Mouse (Mus musculus): Measurements from ENCODE around the gene Tmem88. TPM values are rescaled to one million over a fixed set of nuclear protein-coding genes. Genes with fewer than 3 reads are reported as not detected.

The Tmem88 gene
- total RNA-seq, 1 experiment: 23.9 TPM

DNA sequence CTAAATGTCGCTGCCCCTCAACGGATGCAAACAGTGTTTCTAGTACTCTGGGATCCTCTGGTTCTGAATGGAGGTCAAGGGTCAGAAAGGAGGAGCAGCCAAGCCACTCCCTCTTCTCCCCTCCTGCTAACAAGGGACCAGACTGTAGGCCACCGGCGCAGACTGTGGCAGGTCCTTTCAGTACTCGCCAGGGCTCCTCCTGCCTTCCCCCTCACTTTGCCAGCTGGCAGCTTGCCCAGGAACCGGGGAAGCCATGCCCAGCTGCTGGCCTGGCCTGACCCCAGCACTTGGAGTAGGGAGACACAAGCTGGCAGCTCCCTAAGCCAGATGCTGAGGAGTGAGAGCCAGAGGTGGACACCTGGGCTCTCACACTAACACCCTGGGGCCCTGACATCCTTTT lies 33.1 kb downstream of the Tmem88 start:
- no peak for TF ChIP-seq HCFC1 (IDR thresholded peaks at IDR 0.05; ENCODE audit: borderline replicate concordance, insufficient read depth, low read length)
- no peak for TF ChIP-seq MAFK (IDR thresholded peaks at IDR 0.05; ENCODE audit: insufficient read depth, low read depth, low read length)
- TF ChIP-seq CHD2 (IDR thresholded peaks at IDR 0.05; ENCODE audit: low read depth, low read length): no peak
- TF ChIP-seq ZC3H11A (IDR thresholded peaks at IDR 0.05; ENCODE audit: borderline replicate concordance, low read depth, low read length): no peak
- Histone ChIP-seq H3K36me3 (ENCODE audit: control insufficient read depth, insufficient read depth, low read length, poor library complexity, severe bottlenecking) (no peaks in the 10 kb centered on the region; the same call in 1 of the 2 replicates), H3K9ac (ENCODE audit: insufficient read depth, low read depth, low read length, poor library complexity, severe bottlenecking) (no peak overlapping the region), H3K4me1 (ENCODE audit: control insufficient read depth in 2 of 2, insufficient read depth in 2 of 2, low read length in 2 of 2, poor library complexity in 1 of 2) (peaks cover 0 to 17% of the 10 kb centered on the region in 2 experiments; a peak in 2 of 4 replicates), H3K4me3 (ENCODE audit: insufficient read depth in 1 of 2, low read depth in 1 of 2, low read length in 2 of 2, poor library complexity in 1 of 2, severe bottlenecking in 1 of 2) (no peak overlapping the region), H3K27ac (ENCODE audit: insufficient read depth, low read depth, low read length, poor library complexity, severe bottlenecking) (no peak overlapping the region), H3K9me3 (ENCODE audit: control insufficient read depth, insufficient read depth, low read depth, low read length) (no peaks in the 10 kb centered on the region)
- in situ Hi-C loops (cut with MboI; ENCODE audit: low sequenced_read_pairs in 2 of 2, unreplicated experiment in 2 of 2): no loop called here
- no peak for DNase-seq (ENCODE audit: low read depth, low spot score)

DNA sequence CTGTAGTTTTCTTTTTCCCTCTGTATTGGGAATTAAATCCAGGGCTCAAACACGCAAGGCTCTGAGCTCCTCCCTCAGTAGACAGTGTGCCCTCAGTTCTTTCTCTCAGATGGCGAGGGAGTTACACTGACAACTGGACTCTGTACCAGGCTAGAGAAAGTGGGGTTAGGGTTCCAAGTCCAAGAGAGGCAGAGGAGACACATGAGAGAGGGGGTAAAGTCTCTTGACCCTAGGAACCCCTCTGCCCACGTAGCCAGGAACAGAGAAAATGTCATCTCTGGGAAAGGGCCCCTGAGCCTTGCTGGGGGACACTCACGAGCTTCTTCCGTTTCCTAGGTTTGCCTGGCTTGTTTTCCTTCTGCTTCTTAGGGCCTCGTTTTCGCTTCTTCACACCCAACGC lies 33.7 kb downstream of the Tmem88 start:
- TF ChIP-seq ZNF384 (IDR thresholded peaks at IDR 0.05; ENCODE audit: low read depth, low read length) (no peak), ZC3H11A (IDR thresholded peaks at IDR 0.05; ENCODE audit: borderline replicate concordance, low read depth, low read length) (no peak), CHD2 (IDR thresholded peaks at IDR 0.05; ENCODE audit: low read depth, low read length) (no peak), HCFC1 (IDR thresholded peaks at IDR 0.05; ENCODE audit: borderline replicate concordance, insufficient read depth, low read length) (no peak), MAFK (IDR thresholded peaks at IDR 0.05; ENCODE audit: insufficient read depth, low read depth, low read length) (no peak)
- Histone ChIP-seq H3K36me3 (ENCODE audit: control insufficient read depth, insufficient read depth, low read length, poor library complexity, severe bottlenecking) (no peaks in the 10 kb centered on the region; the same call in 1 of the 2 replicates), H3K4me1 (ENCODE audit: control insufficient read depth in 2 of 2, insufficient read depth in 2 of 2, low read length in 2 of 2, poor library complexity in 1 of 2) (peaks cover 0 to 17% of the 10 kb centered on the region in 2 experiments; a peak in 2 of 4 replicates), H3K27ac (ENCODE audit: insufficient read depth, low read depth, low read length, poor library complexity, severe bottlenecking) (no peak overlapping the region), H3K9me3 (ENCODE audit: control insufficient read depth, insufficient read depth, low read depth, low read length) (no peaks in the 10 kb centered on the region), H3K9ac (ENCODE audit: insufficient read depth, low read depth, low read length, poor library complexity, severe bottlenecking) (no peak overlapping the region), H3K4me3 (ENCODE audit: insufficient read depth in 1 of 2, low read depth in 1 of 2, low read length in 2 of 2, poor library complexity in 1 of 2, severe bottlenecking in 1 of 2) (no peak overlapping the region)
- in situ Hi-C loops (cut with MboI; ENCODE audit: low sequenced_read_pairs in 2 of 2, unreplicated experiment in 2 of 2): no loop called here
- DNase-seq (ENCODE audit: low read depth, low spot score): no peak

DNA sequence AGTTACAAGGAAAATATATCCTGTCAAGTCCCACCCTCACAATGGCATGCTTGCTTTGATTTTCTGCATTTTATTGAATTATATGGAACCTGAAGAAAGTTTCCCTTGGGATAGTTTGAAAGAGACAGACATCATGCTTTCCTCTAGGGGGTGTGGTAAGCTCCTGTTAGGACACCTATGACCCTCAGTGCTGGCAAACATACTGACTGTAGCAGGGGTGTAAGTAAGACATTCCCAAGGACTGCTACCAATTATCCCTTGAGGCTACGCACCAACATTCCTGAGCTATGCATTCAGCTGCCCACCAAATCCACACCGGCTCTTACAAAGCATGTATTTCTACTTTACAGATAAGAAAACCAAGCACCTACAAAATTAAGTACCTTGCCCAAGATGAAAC lies 35.6 kb downstream of the Tmem88 start:
- peaks cover 0 to 14% of the 10 kb centered on the region in 2 experiments; a peak in 2 of 4 replicates for H3K4me1 ChIP-seq (ENCODE audit: control insufficient read depth in 2 of 2, insufficient read depth in 2 of 2, low read length in 2 of 2, poor library complexity in 1 of 2)
- in situ Hi-C loops (cut with MboI; ENCODE audit: low sequenced_read_pairs in 2 of 2, unreplicated experiment in 2 of 2): no loop called here
- TF ChIP-seq HCFC1 (IDR thresholded peaks at IDR 0.05; ENCODE audit: borderline replicate concordance, insufficient read depth, low read length) (no peak), ZC3H11A (IDR thresholded peaks at IDR 0.05; ENCODE audit: borderline replicate concordance, low read depth, low read length) (no peak), ZNF384 (IDR thresholded peaks at IDR 0.05; ENCODE audit: low read depth, low read length) (no peak), CHD2 (IDR thresholded peaks at IDR 0.05; ENCODE audit: low read depth, low read length) (no peak), MAFK (IDR thresholded peaks at IDR 0.05; ENCODE audit: insufficient read depth, low read depth, low read length) (no peak)
- DNase-seq (ENCODE audit: low read depth, low spot score): no peak
- H3K9ac ChIP-seq (ENCODE audit: insufficient read depth, low read depth, low read length, poor library complexity, severe bottlenecking): no peak overlapping the region
- H3K9me3 ChIP-seq (ENCODE audit: control insufficient read depth, insufficient read depth, low read depth, low read length): no peaks in the 10 kb centered on the region
- H3K4me3 ChIP-seq (ENCODE audit: insufficient read depth in 1 of 2, low read depth in 1 of 2, low read length in 2 of 2, poor library complexity in 1 of 2, severe bottlenecking in 1 of 2): no peak overlapping the region
- H3K27ac ChIP-seq (ENCODE audit: insufficient read depth, low read depth, low read length, poor library complexity, severe bottlenecking): no peak overlapping the region
- H3K36me3 ChIP-seq (ENCODE audit: control insufficient read depth, insufficient read depth, low read length, poor library complexity, severe bottlenecking): no peaks in the 10 kb centered on the region; the same call in 1 of the 2 replicates

DNA sequence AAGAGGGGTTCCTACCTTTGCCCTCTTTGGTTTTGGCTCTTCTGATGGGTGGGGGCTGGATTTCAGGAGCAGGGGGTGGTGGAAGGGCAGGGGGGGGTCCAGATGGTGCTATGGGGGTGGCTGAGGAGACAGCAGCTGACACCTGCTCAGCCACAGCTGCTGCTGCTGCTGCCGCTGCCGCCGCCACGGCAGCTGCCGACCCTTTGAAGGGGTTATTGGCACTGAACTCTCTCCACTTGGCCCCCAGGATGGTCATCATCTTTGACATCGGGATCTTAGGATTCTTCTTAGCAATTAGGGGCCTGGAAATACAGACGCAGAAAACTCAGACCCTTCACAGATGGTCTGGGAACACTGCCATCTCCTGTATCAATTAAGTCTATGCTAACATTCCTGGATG lies 36.0 kb downstream of the Tmem88 start:
- DNase-seq (ENCODE audit: low read depth, low spot score): no peak
- TF ChIP-seq CHD2 (IDR thresholded peaks at IDR 0.05; ENCODE audit: low read depth, low read length): no peak
- no peak for TF ChIP-seq MAFK (IDR thresholded peaks at IDR 0.05; ENCODE audit: insufficient read depth, low read depth, low read length)
- TF ChIP-seq ZC3H11A (IDR thresholded peaks at IDR 0.05; ENCODE audit: borderline replicate concordance, low read depth, low read length): no peak
- TF ChIP-seq HCFC1 (IDR thresholded peaks at IDR 0.05; ENCODE audit: borderline replicate concordance, insufficient read depth, low read length): no peak
- no peak for TF ChIP-seq ZNF384 (IDR thresholded peaks at IDR 0.05; ENCODE audit: low read depth, low read length)
- Histone ChIP-seq H3K9ac (ENCODE audit: insufficient read depth, low read depth, low read length, poor library complexity, severe bottlenecking) (no peak overlapping the region), H3K27ac (ENCODE audit: insufficient read depth, low read depth, low read length, poor library complexity, severe bottlenecking) (no peak overlapping the region), H3K9me3 (ENCODE audit: control insufficient read depth, insufficient read depth, low read depth, low read length) (no peaks in the 10 kb centered on the region), H3K4me3 (ENCODE audit: insufficient read depth in 1 of 2, low read depth in 1 of 2, low read length in 2 of 2, poor library complexity in 1 of 2, severe bottlenecking in 1 of 2) (no peak overlapping the region), H3K4me1 (ENCODE audit: control insufficient read depth in 2 of 2, insufficient read depth in 2 of 2, low read length in 2 of 2, poor library complexity in 1 of 2) (peaks cover 0 to 13% of the 10 kb centered on the region in 2 experiments; a peak in 2 of 4 replicates), H3K36me3 (ENCODE audit: control insufficient read depth, insufficient read depth, low read length, poor library complexity, severe bottlenecking) (no peaks in the 10 kb centered on the region; the same call in 1 of the 2 replicates)
- in situ Hi-C loops (cut with MboI; ENCODE audit: low sequenced_read_pairs in 2 of 2, unreplicated experiment in 2 of 2): no loop called here

DNA sequence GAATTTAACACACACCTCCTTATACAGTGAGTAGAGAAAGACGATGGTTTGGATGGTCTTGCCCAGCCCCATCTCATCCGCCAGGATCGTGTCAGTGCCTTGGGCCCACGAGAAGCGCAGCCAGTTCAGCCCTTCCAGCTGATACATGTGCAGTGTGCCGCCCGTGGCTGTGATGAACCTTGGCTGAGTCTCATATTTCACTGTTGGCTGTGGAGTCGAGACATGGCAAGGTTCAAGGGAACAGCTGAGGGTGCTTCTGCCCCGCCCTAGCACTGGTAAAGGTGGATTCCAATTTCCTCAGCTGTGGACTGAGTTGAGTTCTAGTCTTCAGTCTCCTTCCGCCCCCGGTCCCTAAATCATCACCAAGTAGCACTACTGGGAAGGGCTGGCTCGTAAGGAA lies 40.3 kb downstream of the Tmem88 start:
- H3K9ac ChIP-seq (ENCODE audit: insufficient read depth, low read depth, low read length, poor library complexity, severe bottlenecking): no peak overlapping the region
- in situ Hi-C loops (cut with MboI; ENCODE audit: low sequenced_read_pairs in 2 of 2, unreplicated experiment in 2 of 2): no loop called here
- H3K27ac ChIP-seq (ENCODE audit: insufficient read depth, low read depth, low read length, poor library complexity, severe bottlenecking): no peak overlapping the region
- TF ChIP-seq MAFK (IDR thresholded peaks at IDR 0.05; ENCODE audit: insufficient read depth, low read depth, low read length) (no peak), CHD2 (IDR thresholded peaks at IDR 0.05; ENCODE audit: low read depth, low read length) (no peak)
- no peak for DNase-seq (ENCODE audit: low read depth, low spot score)
- peaks cover 0 to 9% of the 10 kb centered on the region in 2 experiments; a peak in 1 of 4 replicates for H3K4me1 ChIP-seq (ENCODE audit: control insufficient read depth in 2 of 2, insufficient read depth in 2 of 2, low read length in 2 of 2, poor library complexity in 1 of 2)
- no peaks in the 10 kb centered on the region; the same call in 1 of the 2 replicates for H3K36me3 ChIP-seq (ENCODE audit: control insufficient read depth, insufficient read depth, low read length, poor library complexity, severe bottlenecking)
- H3K9me3 ChIP-seq (ENCODE audit: control insufficient read depth, insufficient read depth, low read depth, low read length): no peaks in the 10 kb centered on the region
- H3K4me3 ChIP-seq (ENCODE audit: insufficient read depth in 1 of 2, low read depth in 1 of 2, low read length in 2 of 2, poor library complexity in 1 of 2, severe bottlenecking in 1 of 2): no peak overlapping the region
